Comparison of ENCODE assay signal across 8 mouse cellular contexts in the genomic region with DNA sequence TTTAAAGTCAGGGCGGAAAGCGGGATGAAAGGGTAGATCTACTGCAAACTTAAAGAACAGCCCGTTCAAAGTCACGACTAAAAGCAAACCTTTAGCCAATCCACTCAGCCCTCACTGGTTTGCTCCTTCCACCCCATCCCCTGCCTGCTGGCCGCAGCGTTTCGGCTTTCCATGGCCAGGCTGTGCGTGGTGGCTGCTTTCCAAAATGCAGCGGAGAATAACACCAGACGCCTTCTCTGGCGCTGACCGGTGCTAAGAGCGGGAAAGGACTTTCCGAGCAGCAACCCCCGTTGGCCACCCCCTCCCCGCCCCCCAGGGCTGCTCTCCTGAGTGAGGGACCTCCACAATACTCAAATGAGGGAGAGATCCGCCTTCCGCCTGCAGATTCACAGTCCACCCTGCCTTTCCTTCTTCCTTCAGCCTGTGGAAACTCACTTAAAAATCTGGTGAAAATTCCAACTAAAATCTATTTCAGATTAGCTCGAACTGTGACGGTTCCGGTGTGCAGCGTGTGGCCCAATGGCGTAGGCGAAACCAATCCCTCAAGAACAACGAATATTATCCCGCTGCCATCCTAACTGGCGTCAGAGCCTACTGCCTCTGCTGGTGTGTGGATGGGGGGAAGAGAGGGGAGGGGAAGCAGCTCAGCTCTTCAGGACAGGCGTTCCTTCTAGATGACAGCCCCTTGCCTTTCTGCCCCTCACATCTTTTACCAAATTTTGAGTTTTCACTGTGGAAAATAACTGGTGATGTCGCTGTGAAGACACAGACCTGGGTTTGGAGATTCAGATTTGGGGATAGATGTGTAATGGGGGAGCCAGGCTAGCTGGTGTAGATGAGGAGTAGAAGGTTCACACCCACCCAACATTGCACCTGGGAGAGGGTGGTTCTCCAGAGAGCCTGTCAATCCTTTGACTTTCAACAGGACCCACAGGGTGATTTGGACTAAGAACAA. TPM values are rescaled to one million over a fixed set of nuclear protein-coding genes. Genes with fewer than 3 reads are reported as not detected.
DNase-seq lines count a peak whose midpoint lies in the region; ATAC-seq and TF ChIP-seq lines count a peak whose summit lies in the region.

No protein-coding gene starts in this region.

- no peaks in the 10 kb centered on the region for H3K9me3 ChIP-seq in midbrain, postnatal 0 days (ENCODE audit: low read length)

- peak overlapping the region; percentile 36; the same call in 1 of the 2 replicates for H3K9ac ChIP-seq in midbrain, postnatal 0 days (replicated peaks; ENCODE audit: low read length, poor library complexity, severe bottlenecking)

- TF ChIP-seq POLR2A in brain, embryonic 14.5 days (IDR thresholded peaks at IDR 0.05; ENCODE audit: borderline replicate concordance, extremely low read depth, insufficient read depth, insufficient read length, poor library complexity, severe bottlenecking) = no peak
- no peak for TF ChIP-seq POLR2A in kidney, adult 2 months (IDR thresholded peaks at IDR 0.05; ENCODE audit: low read depth, low read length)

- peak; percentile 79 for DNase-seq in brain, embryonic 14.5 days (ENCODE audit: low read depth)
- DNase-seq in embryo, embryonic 11 days = peak; percentile 63
- peak; percentile 18 to 43 for DNase-seq in heart, adult 9 months (ENCODE audit: low spot score in 2 of 2)
- peak; percentile 38 for DNase-seq in kidney, adult 2 months
- peak; percentile 86 for DNase-seq in left cerebral cortex, postnatal 4 days
- peak; percentile 82 for DNase-seq in midbrain, postnatal 0 days (ENCODE audit: low spot score)
- DNase-seq in testis, postnatal 14 days (ENCODE audit: low spot score) = peak; percentile 15
- DNase-seq in thymus, postnatal 14 days = no peak

- no peaks in the 10 kb centered on the region for H3K4me1 ChIP-seq in kidney, adult 2 months (ENCODE audit: control insufficient read depth, insufficient read depth, low read length)
- peaks cover 6% of the 10 kb centered on the region; the same call in 1 of the 2 replicates for H3K4me1 ChIP-seq in midbrain, postnatal 0 days (ENCODE audit: insufficient read depth, low read length)

- H3K4me3 ChIP-seq in kidney, adult 2 months (ENCODE audit: insufficient read depth, low read depth, low read length) = 0 out of 2 replicates have a peak overlapping the region, but pooled peaks have one; percentile 1
- peak overlapping the region; percentile 85 for H3K4me3 ChIP-seq in midbrain, postnatal 0 days (ENCODE audit: low read depth, low read length)

- peak overlapping the region; percentile 82 for H3K4me2 ChIP-seq in midbrain, postnatal 0 days (ENCODE audit: low read depth, low read length, poor library complexity, severe bottlenecking)

- H3K27ac ChIP-seq in kidney, adult 2 months (ENCODE audit: insufficient read depth, low read depth, low read length) = no peak overlapping the region
- H3K27ac ChIP-seq in midbrain, postnatal 0 days (ENCODE audit: low read depth, low read length) = peak overlapping the region; percentile 91

- H3K27me3 ChIP-seq in kidney, adult 2 months (replicated peaks; ENCODE audit: control insufficient read depth, insufficient read depth, low read length) = no peaks in the 10 kb centered on the region
- H3K27me3 ChIP-seq in midbrain, postnatal 0 days (ENCODE audit: insufficient read depth, low read length) = no peaks in the 10 kb centered on the region

- intact Hi-C loops in left cerebral cortex, postnatal 4 days (cut with DNase I) = loop anchor here (10.0 kb wide), 1 partner anchor 254 kb away; no protein-coding TSS in a partner anchor

- TF ChIP-seq CTCF in brain, embryonic 14.5 days (IDR thresholded peaks at IDR 0.05; ENCODE audit: borderline replicate concordance, extremely low read depth, insufficient read depth, insufficient read length) = 0 out of 2 replicates have a peak, but pooled peaks have one; percentile 7
- no peak for TF ChIP-seq CTCF in kidney, adult 2 months (conservative IDR thresholded peaks at IDR 0.05; ENCODE audit: insufficient read depth, insufficient read length, low read depth, low read length)
- TF ChIP-seq CTCF in midbrain, postnatal 0 days (IDR thresholded peaks at IDR 0.05) = no peak; the same call in 1 of the 2 replicates

- H3K36me3 ChIP-seq in kidney, adult 2 months (ENCODE audit: control insufficient read depth, insufficient read depth, low read length) = no peaks in the 10 kb centered on the region
- no peaks in the 10 kb centered on the region for H3K36me3 ChIP-seq in midbrain, postnatal 0 days (ENCODE audit: insufficient read depth, low read length)

- WGBS in kidney, adult 2 months = 3% methylated on average over 29 of the region's 29 CpGs
- WGBS in midbrain, postnatal 0 days = 2% methylated on average over 29 of the region's 29 CpGs

- peak; percentile 42 for ATAC-seq in midbrain, postnatal 0 days (ENCODE audit: low FRiP score)

RNA-seq across cellular contexts. Expression of a gene that starts 0.9 kb away (rescaled TPM):
- polyA plus RNA-seq in brain, embryonic 14.5 days (2012; rRNA removed) = 66.3 and 122 TPM in 2 replicates
- polyA plus RNA-seq in kidney, adult 2 months (2012; rRNA removed) = 1.2 and 1.8 TPM in 2 replicates
- 100 to 1,000 TPM; 180 TPM for total RNA-seq in left cerebral cortex, postnatal 4 days (2021)
- 145 and 157 TPM in 2 replicates for total RNA-seq in midbrain, postnatal 0 days (2014; rRNA removed)
- polyA plus RNA-seq in midbrain, postnatal 0 days (2015; fragmentation: Nextera tagmentation; extraction: Ambion mirVana) = 25.1 and 25.8 TPM in 2 replicates
